Mouse (Mus musculus) kidney, postnatal 14 days (tissue): ENCODE data around the gene Carmil1.

Source experiments
- DNase-seq: peaks from one replicate; pipeline ENCODE4 v3.0.0; 2022; ENCODE audit warnings: mixed read lengths

Carmil1 gene

GRCm38 (mm10) chr13:24280439-24281431, at the start of gene Carmil1:
Carmil1 (minus strand) TSS chr13:24280795.
- peak; percentile 90 for DNase-seq

GRCm38 (mm10) chr13:24330128-24330527, 49.5 kb upstream of the Carmil1 start:
- DNase-seq, result no peak

GRCm38 (mm10) chr13:24328036-24328817, 47.6 kb upstream of the Carmil1 start:
- DNase-seq, result no peak

- peak; percentile 63 for DNase-seq
Observed at GRCm38 (mm10) chr13:24327201-24327600, 46.6 kb upstream of the Carmil1 start, which contains the start of gene Cmah. Cmah (plus strand) TSS chr13:24327404.

- no peak for DNase-seq
Observed at GRCm38 (mm10) chr13:24321313-24321712, 40.7 kb upstream of the Carmil1 start.

- no peak for DNase-seq
Observed at GRCm38 (mm10) chr13:24318618-24319017, 38.0 kb upstream of the Carmil1 start.

- DNase-seq, result no peak
Observed at GRCm38 (mm10) chr13:24316563-24316962, 36.0 kb upstream of the Carmil1 start.

GRCm38 (mm10) chr13:24311011-24311940, 30.7 kb upstream of the Carmil1 start:
- no peak for DNase-seq

- DNase-seq, result no peak
Observed at GRCm38 (mm10) chr13:24306248-24306647, 25.7 kb upstream of the Carmil1 start.

- DNase-seq, result no peak
Observed at GRCm38 (mm10) chr13:24305486-24305885, 24.9 kb upstream of the Carmil1 start.

GRCm38 (mm10) chr13:24297252-24297651, 16.7 kb upstream of the Carmil1 start:
- peak; percentile 44 for DNase-seq

GRCm38 (mm10) chr13:24287381-24287780, 6.8 kb upstream of the Carmil1 start:
- peak; percentile 27 for DNase-seq

GRCm38 (mm10) chr13:24279762-24280438, 695 bp downstream of the Carmil1 start:
- peak; percentile 61 for DNase-seq

GRCm38 (mm10) chr13:24279407-24279761, 1.2 kb downstream of the Carmil1 start:
- DNase-seq, result no peak

GRCm38 (mm10) chr13:24272740-24273377, 7.7 kb downstream of the Carmil1 start:
- no peak for DNase-seq

- no peak for DNase-seq
Observed at GRCm38 (mm10) chr13:24269100-24269465, 11.5 kb downstream of the Carmil1 start.

- no peak for DNase-seq
Observed at GRCm38 (mm10) chr13:24268355-24269099, 12.1 kb downstream of the Carmil1 start.

GRCm38 (mm10) chr13:24264760-24265159, 15.8 kb downstream of the Carmil1 start:
- DNase-seq, result no peak

GRCm38 (mm10) chr13:24263560-24263959, 17.0 kb downstream of the Carmil1 start:
- no peak for DNase-seq

GRCm38 (mm10) chr13:24260751-24261591, 19.6 kb downstream of the Carmil1 start:
- DNase-seq, result peak; percentile 35
